Mouse (Mus musculus): ENCODE results near the gene Acvr1b. TPM values are rescaled to one million over a fixed set of nuclear protein-coding genes. Genes with fewer than 3 reads are reported as not detected.

The Acvr1b gene
- polyA plus RNA-seq, 1 experiment from 2014 or later: 30.0 TPM

DNA sequence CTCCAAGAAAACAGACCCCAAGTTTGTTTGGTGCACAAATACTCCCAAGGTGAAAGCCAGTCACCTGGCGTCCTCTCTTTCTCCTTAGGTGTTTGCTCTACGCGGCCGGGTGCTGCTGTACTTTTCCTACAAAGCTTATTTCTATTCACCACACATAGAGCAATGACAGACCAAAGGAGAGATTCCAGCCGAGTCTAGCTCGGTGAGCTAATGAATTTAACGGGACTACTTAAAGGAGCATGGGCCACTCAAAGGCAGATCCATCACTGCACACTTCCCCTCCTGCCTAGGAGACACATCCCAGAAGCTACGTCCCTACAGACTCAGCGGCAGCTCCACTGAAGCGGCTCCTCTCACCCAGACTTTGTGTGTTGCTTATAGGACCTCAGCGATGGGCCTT, 6.3 kb upstream of the Acvr1b start:
- no peak for ATAC-seq (ENCODE audit: low FRiP score)
- no peak for DNase-seq (ENCODE audit: low spot score)
- Histone ChIP-seq H3K4me2 (replicated peaks) (no peak overlapping the region), H3K4me3 (replicated peaks; ENCODE audit: low read length) (no peak overlapping the region), H3K9ac (no peak overlapping the region), H3K9me3 (ENCODE audit: control insufficient read depth, low read length) (no peaks in the 10 kb centered on the region), H3K27me3 (ENCODE audit: control insufficient read depth, insufficient read depth, low read length) (peaks cover 10% of the 10 kb centered on the region; the same call in 1 of the 2 replicates), H3K4me1 (replicated peaks; ENCODE audit: control insufficient read depth, insufficient read depth, low read length) (peaks cover 10% of the 10 kb centered on the region; the same call in 1 of the 2 replicates), H3K27ac (no peak overlapping the region), H3K36me3 (replicated peaks; ENCODE audit: control insufficient read depth, insufficient read depth) (no peaks in the 10 kb centered on the region)
- 71% methylated on average over 11 of the region's 11 CpGs for WGBS

DNA sequence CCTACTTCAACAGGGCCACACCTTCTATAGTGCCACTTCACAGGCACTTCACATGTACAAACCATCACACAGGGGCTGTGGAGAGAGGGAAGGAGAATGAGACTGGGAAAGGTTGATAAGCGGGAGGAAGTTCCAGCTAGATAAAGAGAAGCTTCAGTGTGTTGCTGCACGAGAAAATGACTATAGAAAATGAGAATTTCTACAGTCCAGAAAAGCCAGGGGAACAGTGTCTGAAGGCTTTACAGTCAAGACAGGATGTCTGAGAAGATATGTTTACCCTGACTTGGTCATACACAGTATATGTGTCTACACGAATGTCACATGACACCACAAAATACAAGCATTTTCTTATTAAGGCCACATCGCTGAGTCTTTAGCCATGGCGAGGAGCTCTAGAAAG, 4.0 kb upstream of the Acvr1b start:
- H3K27me3 ChIP-seq (ENCODE audit: control insufficient read depth, insufficient read depth, low read length): peaks cover 10% of the 10 kb centered on the region; the same call in 1 of the 2 replicates
- ATAC-seq (ENCODE audit: low FRiP score): no peak
- 90% methylated on average over 5 of the region's 5 CpGs for WGBS

DNA sequence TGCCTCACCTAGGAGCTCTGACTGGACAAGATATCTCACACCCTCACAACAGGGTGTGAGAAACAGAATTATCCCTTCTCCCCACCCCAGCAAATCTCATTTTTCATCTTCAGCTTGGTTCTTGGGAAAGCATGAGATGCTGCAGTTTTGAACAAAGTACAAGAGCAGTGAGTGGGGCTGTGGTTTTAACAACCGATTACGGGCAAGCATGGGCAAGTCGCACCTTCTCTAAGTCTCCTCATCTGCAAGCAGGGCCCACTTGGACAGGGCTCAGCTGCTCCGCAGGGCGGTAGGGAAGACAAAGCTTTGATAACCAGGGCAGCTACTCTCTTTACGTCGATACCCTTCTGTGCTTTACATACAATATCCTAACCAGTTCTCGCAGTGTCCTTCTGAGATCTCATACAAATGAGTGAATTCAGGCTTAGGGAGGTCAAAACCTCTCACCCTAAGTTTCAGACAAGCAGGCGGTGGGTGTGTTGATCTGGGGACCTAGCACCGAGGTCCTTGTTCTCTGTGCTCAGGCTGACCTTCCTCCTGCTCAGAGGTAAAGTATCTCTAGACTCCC, 3.4 kb upstream of the Acvr1b start:
- DNase-seq (ENCODE audit: low spot score): no peak
- no peak for ATAC-seq (ENCODE audit: low FRiP score)
- Histone ChIP-seq H3K9ac (no peak overlapping the region), H3K4me2 (replicated peaks) (no peak overlapping the region), H3K4me1 (replicated peaks; ENCODE audit: control insufficient read depth, insufficient read depth, low read length) (no peaks in the 10 kb centered on the region), H3K4me3 (replicated peaks; ENCODE audit: low read length) (no peak overlapping the region), H3K27me3 (ENCODE audit: control insufficient read depth, insufficient read depth, low read length) (peaks cover 10% of the 10 kb centered on the region; the same call in 1 of the 2 replicates), H3K9me3 (ENCODE audit: control insufficient read depth, low read length) (no peaks in the 10 kb centered on the region), H3K36me3 (replicated peaks; ENCODE audit: control insufficient read depth, insufficient read depth) (no peaks in the 10 kb centered on the region), H3K27ac (no peak overlapping the region)
- WGBS: 82% methylated on average over 10 of the region's 10 CpGs

More for the DNA sequence above, 4.0 kb upstream of the Acvr1b start:
- no peak for DNase-seq (ENCODE audit: low spot score)
- Histone ChIP-seq H3K9ac (no peak overlapping the region), H3K4me3 (replicated peaks; ENCODE audit: low read length) (no peak overlapping the region), H3K4me2 (replicated peaks) (no peak overlapping the region), H3K36me3 (replicated peaks; ENCODE audit: control insufficient read depth, insufficient read depth) (no peaks in the 10 kb centered on the region), H3K4me1 (replicated peaks; ENCODE audit: control insufficient read depth, insufficient read depth, low read length) (no peaks in the 10 kb centered on the region), H3K27ac (no peak overlapping the region), H3K9me3 (ENCODE audit: control insufficient read depth, low read length) (no peaks in the 10 kb centered on the region)

DNA sequence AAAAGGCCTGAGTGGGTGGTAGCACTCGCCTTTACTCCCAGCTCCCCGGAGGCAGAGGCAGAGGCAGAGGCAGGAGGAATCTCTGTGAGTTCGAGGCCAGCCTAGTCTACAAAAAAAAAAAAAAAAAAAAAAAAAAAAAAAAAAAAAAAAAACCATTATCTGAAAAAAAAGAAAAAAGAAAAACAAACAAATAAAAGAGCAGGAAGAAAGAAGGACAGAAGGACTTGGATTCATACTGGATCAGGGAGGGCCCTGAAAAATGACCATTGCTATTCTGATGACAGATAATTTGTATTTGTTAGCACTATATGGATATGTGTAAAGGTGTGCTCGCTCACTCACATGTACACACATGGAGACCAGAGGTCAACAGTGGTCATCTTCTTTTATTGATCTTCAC, 2.6 kb upstream of the Acvr1b start:
- Histone ChIP-seq H3K4me3 (replicated peaks; ENCODE audit: low read length) (no peak overlapping the region), H3K9me3 (ENCODE audit: control insufficient read depth, low read length) (no peaks in the 10 kb centered on the region), H3K27ac (no peak overlapping the region), H3K27me3 (ENCODE audit: control insufficient read depth, insufficient read depth, low read length) (0 out of 2 replicates have a peak, but pooled peaks cover 6% of the 10 kb centered on the region), H3K4me2 (replicated peaks) (no peak overlapping the region), H3K36me3 (replicated peaks; ENCODE audit: control insufficient read depth, insufficient read depth) (no peaks in the 10 kb centered on the region), H3K4me1 (replicated peaks; ENCODE audit: control insufficient read depth, insufficient read depth, low read length) (peaks cover 7% of the 10 kb centered on the region), H3K9ac (no peak overlapping the region)
- no peak for ATAC-seq (ENCODE audit: low FRiP score)
- DNase-seq (ENCODE audit: low spot score): no peak
- 79% methylated on average over 4 of the region's 4 CpGs for WGBS

DNA sequence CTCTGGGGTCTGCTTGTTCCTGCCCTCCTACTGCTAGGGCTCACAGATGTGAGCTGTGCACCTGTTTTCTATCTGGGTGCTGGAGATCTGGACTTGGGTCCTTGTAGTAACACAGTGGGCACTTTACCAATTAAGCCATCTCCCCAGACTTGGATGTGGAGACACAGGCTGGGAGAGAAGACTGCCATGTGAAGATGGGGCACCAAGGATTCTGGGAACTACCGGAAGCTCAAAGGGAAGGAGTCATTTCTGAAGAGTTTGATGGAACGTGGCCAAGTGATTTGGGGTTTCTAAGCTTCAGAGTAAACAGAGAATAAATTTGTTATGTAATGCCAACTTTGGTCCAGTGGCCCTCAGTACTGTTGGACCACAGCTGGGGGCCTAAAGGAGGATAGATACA, 1.9 kb upstream of the Acvr1b start:
- no peaks in the 10 kb centered on the region for H3K9me3 ChIP-seq (ENCODE audit: control insufficient read depth, low read length)
- 0 out of 2 replicates have a peak, but pooled peaks cover 6% of the 10 kb centered on the region for H3K27me3 ChIP-seq (ENCODE audit: control insufficient read depth, insufficient read depth, low read length)
- no peaks in the 10 kb centered on the region for H3K36me3 ChIP-seq (replicated peaks; ENCODE audit: control insufficient read depth, insufficient read depth)
- H3K9ac ChIP-seq: no peak overlapping the region
- H3K4me1 ChIP-seq (replicated peaks; ENCODE audit: control insufficient read depth, insufficient read depth, low read length): peaks cover 15% of the 10 kb centered on the region
- DNase-seq (ENCODE audit: low spot score): no peak
- ATAC-seq (ENCODE audit: low FRiP score): no peak
- H3K27ac ChIP-seq: no peak overlapping the region
- 87% methylated on average over 2 of the region's 2 CpGs for WGBS
- no peak overlapping the region for H3K4me3 ChIP-seq (replicated peaks; ENCODE audit: low read length)
- H3K4me2 ChIP-seq (replicated peaks): no peak overlapping the region

DNA sequence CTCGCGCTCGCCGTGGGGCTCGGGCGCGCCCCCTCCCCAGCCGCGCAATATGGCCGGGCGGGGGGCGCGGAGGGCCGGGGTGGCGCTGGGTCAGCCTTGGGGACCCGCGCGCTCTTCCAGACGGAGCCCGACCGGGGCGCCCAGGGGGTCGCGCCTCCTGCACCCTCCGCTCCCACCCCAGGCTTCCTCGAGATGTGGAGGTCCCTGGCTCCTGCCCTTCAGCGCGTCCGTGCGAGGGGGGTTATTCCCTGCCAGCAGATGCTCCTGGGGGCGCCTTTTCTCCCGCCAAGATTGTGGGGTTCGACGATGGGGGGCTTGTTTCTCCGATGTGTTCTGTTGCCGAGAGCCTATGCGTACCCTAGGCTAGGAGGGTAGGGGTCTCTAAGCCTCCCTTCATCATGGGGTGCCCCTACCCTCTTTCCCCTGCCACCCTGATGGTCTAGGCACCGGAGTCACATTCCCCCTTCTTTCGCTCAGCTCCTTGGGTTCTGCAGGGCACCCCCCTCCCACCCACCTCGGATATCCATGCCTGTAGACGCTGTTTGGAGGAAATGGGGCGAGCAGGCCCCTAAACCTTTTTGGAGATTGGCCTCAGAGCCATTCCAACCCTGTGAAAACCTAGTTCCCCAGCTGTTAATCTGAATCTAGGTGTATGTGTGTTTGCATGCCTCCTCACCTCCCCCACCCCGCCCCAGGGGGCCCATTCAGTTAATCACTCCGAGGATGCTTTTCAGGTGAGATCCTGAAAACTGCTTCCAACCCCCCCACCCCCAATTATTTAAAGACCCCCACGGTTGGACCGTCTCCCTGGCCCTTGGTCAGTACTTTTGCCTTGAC, 645 bp downstream of the Acvr1b start:
- Histone ChIP-seq H3K27me3 (ENCODE audit: control insufficient read depth, insufficient read depth, low read length) (0 out of 2 replicates have a peak, but pooled peaks cover 6% of the 10 kb centered on the region), H3K9me3 (ENCODE audit: control insufficient read depth, low read length) (no peaks in the 10 kb centered on the region), H3K36me3 (replicated peaks; ENCODE audit: control insufficient read depth, insufficient read depth) (no peaks in the 10 kb centered on the region), H3K27ac (peak overlapping the region; percentile 87), H3K9ac (peak overlapping the region; percentile 94), H3K4me1 (replicated peaks; ENCODE audit: control insufficient read depth, insufficient read depth, low read length) (peaks cover 37% of the 10 kb centered on the region), H3K4me2 (replicated peaks) (peak overlapping the region; percentile 88), H3K4me3 (replicated peaks; ENCODE audit: low read length) (peak overlapping the region; percentile 75)
- ATAC-seq (ENCODE audit: low FRiP score) (peak; percentile 58), DNase-seq (ENCODE audit: low spot score) (no peak)
- WGBS: 1% methylated on average over 28 of the region's 46 CpGs

DNA sequence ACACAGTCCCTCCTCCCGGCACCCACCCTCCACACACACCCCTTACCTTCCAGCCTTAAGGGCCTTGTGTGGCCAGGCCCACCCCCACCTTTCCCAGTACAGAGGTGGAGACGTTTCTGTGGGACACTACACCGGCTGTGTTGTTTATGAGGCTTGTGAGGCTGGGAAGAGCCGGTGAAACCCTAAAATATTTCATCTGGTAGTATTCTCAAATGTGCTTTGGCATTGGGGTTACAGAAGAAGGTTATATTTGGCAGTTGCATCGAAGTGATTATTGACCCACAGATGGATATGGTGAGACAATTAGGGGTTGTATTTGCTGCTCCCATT, 1.2 kb downstream of the Acvr1b start:
- H3K27me3 ChIP-seq (ENCODE audit: control insufficient read depth, insufficient read depth, low read length): 0 out of 2 replicates have a peak, but pooled peaks cover 6% of the 10 kb centered on the region
- DNase-seq (ENCODE audit: low spot score) (no peak), ATAC-seq (ENCODE audit: low FRiP score) (no peak)
- peak overlapping the region; percentile 75 for H3K4me3 ChIP-seq (replicated peaks; ENCODE audit: low read length)
- H3K9ac ChIP-seq: peak overlapping the region; percentile 94
- H3K36me3 ChIP-seq (replicated peaks; ENCODE audit: control insufficient read depth, insufficient read depth): no peaks in the 10 kb centered on the region
- H3K9me3 ChIP-seq (ENCODE audit: control insufficient read depth, low read length): no peaks in the 10 kb centered on the region
- H3K4me2 ChIP-seq (replicated peaks): peak overlapping the region; percentile 88
- WGBS: 5% methylated on average over 5 of the region's 5 CpGs
- H3K27ac ChIP-seq: peak overlapping the region; percentile 87
- peaks cover 37% of the 10 kb centered on the region for H3K4me1 ChIP-seq (replicated peaks; ENCODE audit: control insufficient read depth, insufficient read depth, low read length)

- DNase-seq (ENCODE audit: low spot score) (peak; percentile 63), ATAC-seq (ENCODE audit: low FRiP score) (no peak)
- H3K9ac ChIP-seq: peak overlapping the region; percentile 94
- peak overlapping the region; percentile 87 for H3K27ac ChIP-seq
- peak overlapping the region; percentile 75 for H3K4me3 ChIP-seq (replicated peaks; ENCODE audit: low read length)
- H3K4me2 ChIP-seq (replicated peaks): peak overlapping the region; percentile 88
- peaks cover 42% of the 10 kb centered on the region for H3K4me1 ChIP-seq (replicated peaks; ENCODE audit: control insufficient read depth, insufficient read depth, low read length)
- H3K27me3 ChIP-seq (ENCODE audit: control insufficient read depth, insufficient read depth, low read length): 0 out of 2 replicates have a peak, but pooled peaks cover 6% of the 10 kb centered on the region
- 13% methylated on average over 17 of the region's 17 CpGs for WGBS
- H3K36me3 ChIP-seq (replicated peaks; ENCODE audit: control insufficient read depth, insufficient read depth): no peaks in the 10 kb centered on the region
- H3K9me3 ChIP-seq (ENCODE audit: control insufficient read depth, low read length): no peaks in the 10 kb centered on the region
These were observed 1.9 kb downstream of the Acvr1b start for GRCm38 (mm10) chr15:101175613-101176283.

DNA sequence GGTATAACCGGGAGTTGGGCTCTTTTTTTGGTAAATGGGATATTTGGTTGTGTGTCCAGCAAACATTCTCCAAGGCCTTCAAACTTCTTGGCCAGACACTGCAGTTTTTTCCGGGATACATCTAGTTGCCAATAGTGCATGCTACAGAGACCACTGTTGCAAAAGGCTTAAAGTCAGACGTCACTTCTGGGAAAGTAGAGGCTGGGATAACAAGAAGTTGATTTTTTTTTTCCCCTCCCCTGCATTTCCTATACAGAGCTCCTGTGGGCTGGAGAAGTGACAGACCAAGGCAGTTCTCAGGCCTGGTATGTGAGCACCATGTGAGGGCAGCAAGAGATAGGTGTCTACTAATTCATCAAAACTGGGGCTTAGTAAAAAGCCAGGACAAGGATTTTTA, 2.4 kb downstream of the Acvr1b start:
- peak overlapping the region; percentile 75 for H3K4me3 ChIP-seq (replicated peaks; ENCODE audit: low read length)
- 0 out of 2 replicates have a peak, but pooled peaks cover 6% of the 10 kb centered on the region for H3K27me3 ChIP-seq (ENCODE audit: control insufficient read depth, insufficient read depth, low read length)
- no peak overlapping the region; the same call in 1 of the 2 replicates for H3K27ac ChIP-seq
- no peaks in the 10 kb centered on the region for H3K9me3 ChIP-seq (ENCODE audit: control insufficient read depth, low read length)
- WGBS: 53% methylated on average over 3 of the region's 3 CpGs
- ATAC-seq (ENCODE audit: low FRiP score) (no peak), DNase-seq (ENCODE audit: low spot score) (no peak)
- peak overlapping the region; percentile 88 for H3K4me2 ChIP-seq (replicated peaks)
- peaks cover 47% of the 10 kb centered on the region for H3K4me1 ChIP-seq (replicated peaks; ENCODE audit: control insufficient read depth, insufficient read depth, low read length)
- H3K36me3 ChIP-seq (replicated peaks; ENCODE audit: control insufficient read depth, insufficient read depth): no peaks in the 10 kb centered on the region
- peak overlapping the region; percentile 94 for H3K9ac ChIP-seq
